Mouse (Mus musculus): Measurements from ENCODE around the gene Pou2f3. TPM values are rescaled to one million over a fixed set of nuclear protein-coding genes. Genes with fewer than 3 reads are reported as not detected.

The Pou2f3 gene
- polyA plus RNA-seq, 1 experiment from 2014 or later: 0.47 TPM

DNA sequence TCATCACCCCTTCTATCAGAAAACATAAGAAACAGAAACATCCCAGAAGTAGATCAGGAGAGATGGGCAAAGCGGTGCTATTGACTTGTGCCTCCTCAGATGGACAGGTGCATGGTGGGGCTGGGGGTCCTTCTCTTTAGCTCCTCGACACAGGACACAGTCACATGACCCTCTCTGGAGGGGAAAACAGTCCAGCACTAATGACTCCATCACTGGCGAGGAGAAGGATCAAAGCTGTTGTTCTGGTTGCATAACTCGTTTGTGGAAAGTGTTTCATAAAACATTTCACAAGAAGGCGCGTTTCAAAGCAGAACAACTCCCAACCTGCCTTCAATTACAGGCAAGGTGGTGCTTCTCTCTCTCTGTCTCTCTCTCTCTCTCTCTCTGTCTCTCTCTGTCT is 58.4 kb downstream of the Pou2f3 start:
- no peak for DNase-seq (ENCODE audit: low spot score)
- Histone ChIP-seq H3K4me3 (replicated peaks; ENCODE audit: low read depth, low read length) (no peak overlapping the region), H3K4me1 (replicated peaks; ENCODE audit: insufficient read depth, low read length) (no peaks in the 10 kb centered on the region), H3K9me3 (replicated peaks; ENCODE audit: low read length) (no peaks in the 10 kb centered on the region), H3K27me3 (ENCODE audit: insufficient read depth, low read length) (no peaks in the 10 kb centered on the region), H3K27ac (no peak overlapping the region), H3K4me2 (ENCODE audit: low read length) (no peak overlapping the region), H3K9ac (ENCODE audit: low read depth, low read length) (no peak overlapping the region), H3K36me3 (ENCODE audit: insufficient read depth, low read length) (no peaks in the 10 kb centered on the region)
- no peak for TF ChIP-seq CTCF (IDR thresholded peaks at IDR 0.05; ENCODE audit: low read depth)
- 69% methylated on average over 6 of the region's 6 CpGs for WGBS
- ATAC-seq (replicated peaks; ENCODE audit: low FRiP score, low read depth): no peak

DNA sequence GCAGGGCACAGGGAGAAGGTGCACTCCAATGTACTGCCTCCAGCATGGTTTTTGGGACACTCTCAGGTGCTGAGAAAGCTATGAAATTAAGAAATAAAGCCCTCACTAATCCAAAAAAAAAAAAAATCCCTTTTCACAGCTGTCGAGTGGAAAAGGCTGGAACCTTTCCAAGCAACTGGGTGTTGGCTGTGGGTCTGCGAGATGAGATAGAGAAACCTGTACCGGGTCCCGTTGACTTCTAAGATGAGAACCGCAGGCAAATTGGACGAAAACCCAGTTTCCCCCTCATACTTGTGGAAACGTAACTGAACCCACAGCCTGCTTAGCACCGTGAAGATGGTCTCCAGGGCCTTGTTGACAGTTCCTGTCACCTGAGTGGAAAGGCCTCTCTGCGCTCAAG is 59.2 kb downstream of the Pou2f3 start:
- DNase-seq (ENCODE audit: low spot score): no peak
- WGBS: 65% methylated on average over 9 of the region's 9 CpGs
- H3K9ac ChIP-seq (ENCODE audit: low read depth, low read length): no peak overlapping the region
- TF ChIP-seq CTCF (IDR thresholded peaks at IDR 0.05; ENCODE audit: low read depth): no peak
- H3K36me3 ChIP-seq (ENCODE audit: insufficient read depth, low read length): no peaks in the 10 kb centered on the region
- no peaks in the 10 kb centered on the region for H3K27me3 ChIP-seq (ENCODE audit: insufficient read depth, low read length)
- H3K4me2 ChIP-seq (ENCODE audit: low read length): no peak overlapping the region
- H3K27ac ChIP-seq: no peak overlapping the region
- H3K9me3 ChIP-seq (replicated peaks; ENCODE audit: low read length): no peaks in the 10 kb centered on the region
- H3K4me1 ChIP-seq (replicated peaks; ENCODE audit: insufficient read depth, low read length): no peaks in the 10 kb centered on the region
- no peak overlapping the region for H3K4me3 ChIP-seq (replicated peaks; ENCODE audit: low read depth, low read length)
- no peak for ATAC-seq (replicated peaks; ENCODE audit: low FRiP score, low read depth)

DNA sequence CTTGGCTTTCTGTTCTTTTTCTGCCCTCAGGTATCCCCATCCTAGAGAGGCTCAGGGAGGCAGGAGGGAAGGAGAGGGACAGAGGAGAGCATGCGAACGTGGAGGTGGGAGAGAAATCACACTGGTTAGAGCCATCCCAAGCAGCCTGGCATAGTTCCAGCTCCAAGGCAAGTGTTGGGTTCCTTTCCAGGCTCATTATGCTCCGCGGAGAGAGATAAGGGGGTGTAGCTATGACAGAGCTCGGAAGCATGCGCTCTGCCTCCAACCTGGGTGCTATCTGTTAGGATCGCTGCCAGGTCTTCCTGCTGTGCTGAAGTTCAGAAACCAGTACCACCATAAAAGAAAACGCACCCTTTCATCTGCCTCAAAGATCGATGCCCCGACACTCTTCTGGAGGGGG is 60.1 kb downstream of the Pou2f3 start:
- 32% methylated on average over 10 of the region's 10 CpGs for WGBS
- no peak overlapping the region for H3K27ac ChIP-seq
- no peak overlapping the region for H3K9ac ChIP-seq (ENCODE audit: low read depth, low read length)
- H3K4me2 ChIP-seq (ENCODE audit: low read length): no peak overlapping the region
- no peak for TF ChIP-seq CTCF (IDR thresholded peaks at IDR 0.05; ENCODE audit: low read depth)
- no peak overlapping the region for H3K4me3 ChIP-seq (replicated peaks; ENCODE audit: low read depth, low read length)
- ATAC-seq (replicated peaks; ENCODE audit: low FRiP score, low read depth): no peak
- no peaks in the 10 kb centered on the region for H3K9me3 ChIP-seq (replicated peaks; ENCODE audit: low read length)
- no peak for DNase-seq (ENCODE audit: low spot score)
- no peaks in the 10 kb centered on the region for H3K4me1 ChIP-seq (replicated peaks; ENCODE audit: insufficient read depth, low read length)
- no peaks in the 10 kb centered on the region for H3K36me3 ChIP-seq (ENCODE audit: insufficient read depth, low read length)
- H3K27me3 ChIP-seq (ENCODE audit: insufficient read depth, low read length): no peaks in the 10 kb centered on the region

DNA sequence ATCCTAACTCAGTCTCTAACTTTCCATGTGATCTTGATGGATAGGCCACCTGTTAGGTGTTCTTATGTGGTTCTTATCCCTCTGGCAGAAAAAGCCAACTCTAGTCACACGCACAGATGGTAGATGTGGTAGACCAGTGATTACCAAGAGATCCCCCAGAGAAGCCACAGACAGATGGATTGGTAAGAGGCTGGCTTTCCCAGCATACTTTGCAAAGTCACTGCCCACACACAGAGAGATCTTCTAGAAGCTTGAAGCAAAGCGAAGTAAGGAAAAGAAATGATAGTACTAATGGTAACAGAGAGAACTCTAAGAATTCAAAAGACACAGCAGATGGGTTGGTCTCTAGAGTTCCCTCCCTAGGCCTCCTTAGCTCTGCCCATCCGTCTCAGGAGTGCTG is 60.7 kb downstream of the Pou2f3 start:
- Histone ChIP-seq H3K27me3 (ENCODE audit: insufficient read depth, low read length) (no peaks in the 10 kb centered on the region), H3K27ac (no peak overlapping the region), H3K4me3 (replicated peaks; ENCODE audit: low read depth, low read length) (no peak overlapping the region), H3K4me2 (ENCODE audit: low read length) (no peak overlapping the region), H3K4me1 (replicated peaks; ENCODE audit: insufficient read depth, low read length) (no peaks in the 10 kb centered on the region), H3K9me3 (replicated peaks; ENCODE audit: low read length) (no peaks in the 10 kb centered on the region), H3K36me3 (ENCODE audit: insufficient read depth, low read length) (no peaks in the 10 kb centered on the region), H3K9ac (ENCODE audit: low read depth, low read length) (no peak overlapping the region)
- DNase-seq (ENCODE audit: low spot score) (no peak), ATAC-seq (replicated peaks; ENCODE audit: low FRiP score, low read depth) (no peak)
- TF ChIP-seq CTCF (IDR thresholded peaks at IDR 0.05; ENCODE audit: low read depth): no peak
- 85% methylated on average over 3 of the region's 3 CpGs for WGBS

DNA sequence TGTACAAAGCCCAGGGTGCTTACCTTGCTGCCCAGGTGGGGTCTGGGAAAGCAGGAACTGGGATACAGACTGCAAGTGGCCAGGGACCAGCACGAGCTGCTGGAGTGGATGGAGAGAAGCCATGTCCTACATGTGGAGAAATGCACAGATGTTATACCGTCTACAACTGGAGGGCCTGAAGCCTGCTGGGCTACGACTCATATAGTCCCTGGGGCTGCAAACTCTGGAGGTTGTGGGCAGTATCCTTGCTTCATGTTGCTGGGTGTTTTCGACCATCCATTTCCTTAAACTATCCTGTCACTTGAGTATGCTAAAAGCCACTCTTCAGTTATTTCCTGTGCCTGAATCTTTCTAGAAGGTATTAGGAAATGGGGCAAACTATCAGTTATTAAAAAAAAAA is 65.0 kb downstream of the Pou2f3 start:
- WGBS: 83% methylated on average over 4 of the region's 4 CpGs

DNA sequence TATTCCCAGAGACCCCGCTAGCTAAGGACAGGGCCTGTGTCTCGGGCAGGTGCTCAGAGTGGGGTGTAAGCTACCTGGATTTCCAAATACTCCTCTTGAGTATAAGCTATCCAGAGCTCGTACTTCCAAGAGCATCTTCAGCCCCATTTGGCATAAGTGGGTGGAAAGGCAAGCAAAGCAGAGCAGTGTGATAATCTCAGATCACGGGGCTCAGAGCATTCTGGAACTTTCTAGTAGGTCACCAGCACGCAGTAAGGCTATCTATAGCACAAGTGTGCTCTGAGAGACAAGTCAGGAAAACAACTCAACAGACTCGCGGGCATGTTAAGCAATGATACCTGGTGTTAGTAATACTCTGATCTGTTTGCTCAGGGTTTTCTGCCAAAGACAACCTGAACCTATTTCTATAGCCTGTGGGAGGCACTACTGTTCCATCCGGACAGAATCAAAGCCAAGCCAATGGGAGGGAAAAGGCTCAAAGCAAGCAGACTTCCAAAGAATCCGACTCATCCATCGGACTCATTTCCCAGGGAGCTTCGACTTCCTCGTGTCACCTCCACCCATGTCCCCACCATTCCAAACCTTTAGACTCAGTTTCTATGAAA is 65.9 kb downstream of the Pou2f3 start:
- Histone ChIP-seq H3K9me3 (replicated peaks; ENCODE audit: low read length) (no peaks in the 10 kb centered on the region), H3K27ac (no peak overlapping the region), H3K4me2 (ENCODE audit: low read length) (no peak overlapping the region), H3K4me1 (replicated peaks; ENCODE audit: insufficient read depth, low read length) (no peaks in the 10 kb centered on the region), H3K9ac (ENCODE audit: low read depth, low read length) (no peak overlapping the region), H3K27me3 (ENCODE audit: insufficient read depth, low read length) (no peaks in the 10 kb centered on the region), H3K36me3 (ENCODE audit: insufficient read depth, low read length) (no peaks in the 10 kb centered on the region), H3K4me3 (replicated peaks; ENCODE audit: low read depth, low read length) (no peak overlapping the region)
- 70% methylated on average over 12 of the region's 12 CpGs for WGBS
- peak; percentile 53 for DNase-seq (ENCODE audit: low spot score)
- TF ChIP-seq CTCF (IDR thresholded peaks at IDR 0.05; ENCODE audit: low read depth): peak; percentile 64
- ATAC-seq (replicated peaks; ENCODE audit: low FRiP score, low read depth): no peak

More for the DNA sequence above, 65.0 kb downstream of the Pou2f3 start:
- H3K4me2 ChIP-seq (ENCODE audit: low read length): no peak overlapping the region
- DNase-seq (ENCODE audit: low spot score) (no peak), ATAC-seq (replicated peaks; ENCODE audit: low FRiP score, low read depth) (no peak)
- no peaks in the 10 kb centered on the region for H3K27me3 ChIP-seq (ENCODE audit: insufficient read depth, low read length)
- no peak for TF ChIP-seq CTCF (IDR thresholded peaks at IDR 0.05; ENCODE audit: low read depth)
- no peak overlapping the region for H3K27ac ChIP-seq
- no peaks in the 10 kb centered on the region for H3K4me1 ChIP-seq (replicated peaks; ENCODE audit: insufficient read depth, low read length)
- no peaks in the 10 kb centered on the region for H3K36me3 ChIP-seq (ENCODE audit: insufficient read depth, low read length)
- no peak overlapping the region for H3K9ac ChIP-seq (ENCODE audit: low read depth, low read length)
- no peaks in the 10 kb centered on the region for H3K9me3 ChIP-seq (replicated peaks; ENCODE audit: low read length)
- H3K4me3 ChIP-seq (replicated peaks; ENCODE audit: low read depth, low read length): no peak overlapping the region

DNA sequence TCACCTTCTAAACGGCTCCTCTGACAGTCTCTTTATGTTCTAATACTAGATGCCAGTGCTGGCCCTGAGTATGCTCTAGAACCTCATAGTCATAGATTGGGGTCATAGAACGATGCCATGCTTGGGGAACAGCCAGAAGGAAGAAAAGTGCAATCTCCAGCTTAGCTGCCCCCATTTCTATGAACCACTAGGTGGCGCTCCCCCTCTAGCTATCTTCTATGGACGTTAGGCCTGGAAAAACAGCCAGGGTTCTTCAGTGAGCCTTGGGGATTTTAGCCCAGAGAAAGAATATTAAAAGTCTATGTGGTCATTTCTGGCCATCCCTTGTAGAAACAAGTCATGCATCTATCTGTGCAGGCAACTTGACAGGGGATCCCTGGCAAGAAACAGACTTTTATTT is 68.3 kb downstream of the Pou2f3 start:
- peak; percentile 94 for DNase-seq (ENCODE audit: low spot score)
- ATAC-seq (replicated peaks; ENCODE audit: low FRiP score, low read depth): no peak

More for the DNA sequence above, 68.3 kb downstream of the Pou2f3 start:
- 7% methylated on average over 4 of the region's 4 CpGs for WGBS
- peak; percentile 99 for TF ChIP-seq CTCF (IDR thresholded peaks at IDR 0.05; ENCODE audit: low read depth)
- no peak overlapping the region for H3K4me2 ChIP-seq (ENCODE audit: low read length)
- no peak overlapping the region for H3K9ac ChIP-seq (ENCODE audit: low read depth, low read length)
- no peaks in the 10 kb centered on the region for H3K9me3 ChIP-seq (replicated peaks; ENCODE audit: low read length)
- H3K4me1 ChIP-seq (replicated peaks; ENCODE audit: insufficient read depth, low read length): no peaks in the 10 kb centered on the region
- H3K4me3 ChIP-seq (replicated peaks; ENCODE audit: low read depth, low read length): no peak overlapping the region
- H3K27me3 ChIP-seq (ENCODE audit: insufficient read depth, low read length): no peaks in the 10 kb centered on the region
- no peak overlapping the region for H3K27ac ChIP-seq
- H3K36me3 ChIP-seq (ENCODE audit: insufficient read depth, low read length): no peaks in the 10 kb centered on the region
